Mouse (Mus musculus) retina, adult 2 months (tissue): Measurements from ENCODE around the gene Klhl23.
"Not testable (repeated sequence)": the region's sequence is repeated elsewhere in the genome, so short reads cannot be mapped to it uniquely, and the experiment has no call there.

Experiments used
- DNase-seq: peaks from one replicate; pipeline ENCODE4 v3.0.0-alpha.2; 2012; ENCODE audit warnings: low read depth, low spot score

Gene Klhl23

GRCm38 (mm10) chr2:69821711-69822110, at the start of gene Klhl23:
Klhl23 (plus strand) TSS chr2:69821944.
- DNase-seq = no peak

GRCm38 (mm10) chr2:69773331-69773730, 48.4 kb upstream of the Klhl23 start:
- no peak for DNase-seq

GRCm38 (mm10) chr2:69777985-69778835, 43.5 kb upstream of the Klhl23 start:
- no peak for DNase-seq

- no peak for DNase-seq
Measured at GRCm38 (mm10) chr2:69778836-69779177, 42.9 kb upstream of the Klhl23 start.

GRCm38 (mm10) chr2:69788974-69789373, 32.8 kb upstream of the Klhl23 start:
- DNase-seq = no peak

GRCm38 (mm10) chr2:69789429-69790069, 32.2 kb upstream of the Klhl23 start, which contains the start of the genes Ccdc173 and Phospho2:
Ccdc173 (minus strand) TSS chr2:69789575.
Phospho2 (plus strand) TSS chr2:69789623.
- DNase-seq = peak; percentile 98

GRCm38 (mm10) chr2:69790285-69790684, 31.5 kb upstream of the Klhl23 start:
- peak; percentile 69 for DNase-seq

- DNase-seq = no peak
Measured at GRCm38 (mm10) chr2:69790722-69791121, 31.0 kb upstream of the Klhl23 start.

GRCm38 (mm10) chr2:69802911-69803312, 18.8 kb upstream of the Klhl23 start:
- DNase-seq = no peak

GRCm38 (mm10) chr2:69803756-69804155, 18.0 kb upstream of the Klhl23 start:
- no peak for DNase-seq

GRCm38 (mm10) chr2:69804663-69805062, 17.1 kb upstream of the Klhl23 start:
- DNase-seq = not testable (repeated sequence)

GRCm38 (mm10) chr2:69810169-69810568, 11.6 kb upstream of the Klhl23 start:
- DNase-seq = no peak

GRCm38 (mm10) chr2:69811349-69811748, 10.4 kb upstream of the Klhl23 start:
- DNase-seq = not testable (repeated sequence)

GRCm38 (mm10) chr2:69816575-69816974, 5.2 kb upstream of the Klhl23 start:
- no peak for DNase-seq

GRCm38 (mm10) chr2:69818350-69819085, 3.2 kb upstream of the Klhl23 start:
- DNase-seq = no peak

GRCm38 (mm10) chr2:69820201-69820600, 1.5 kb upstream of the Klhl23 start:
- DNase-seq = no peak

GRCm38 (mm10) chr2:69822361-69823128, 801 bp downstream of the Klhl23 start:
- no peak for DNase-seq

- DNase-seq = no peak
Measured at GRCm38 (mm10) chr2:69823129-69823677, 1.5 kb downstream of the Klhl23 start.

GRCm38 (mm10) chr2:69825898-69826297, 4.2 kb downstream of the Klhl23 start:
- no peak for DNase-seq

GRCm38 (mm10) chr2:69826380-69826779, 4.6 kb downstream of the Klhl23 start:
- DNase-seq = no peak

- peak; percentile 61 for DNase-seq
Measured at GRCm38 (mm10) chr2:69828031-69828430, 6.3 kb downstream of the Klhl23 start.
